Mouse (Mus musculus) E14TG2a.4 (cell line): ENCODE measurements at regions not wholly inside any gene's neighbourhood (a gene's known extent, or its start where the extent isn't known, plus 50 kb on each side); places are given as distances from the start of the nearest gene placed in this dataset.
"Not testable (repeated sequence)": the region's sequence is repeated elsewhere in the genome, so short reads cannot be mapped to it uniquely, and the experiment has no call there.

ENCODE experiments used
- H3K27me3 ChIP-seq: 2 replicates; pipeline ENCODE4 v1.6.1; 2014; ENCODE audit warnings: low read length, control low read depth; ENCODE audit not compliant: insufficient read depth
- H3K36me3 ChIP-seq: 2 replicates; pipeline ENCODE4 v1.6.1; 2014; ENCODE audit warnings: low read length, control low read depth; ENCODE audit not compliant: insufficient read depth
- H3K4me1 ChIP-seq: replicated peaks from 2 replicates; pipeline ENCODE4 v1.6.1; 2014; ENCODE audit warnings: low read depth, low read length, control low read depth
- H3K4me3 ChIP-seq: replicated peaks from 2 replicates; pipeline ENCODE4 v1.5.1; 2014; ENCODE audit warnings: mild to moderate bottlenecking, low read length
- H3K9me3 ChIP-seq: 2 replicates; pipeline ENCODE4 v1.6.1; 2014; ENCODE audit warnings: low read length, control low read depth
- CTCF ChIP-seq: conservative IDR thresholded peaks from 2 replicates; pipeline ENCODE4 v1.5.1; 2014; ENCODE audit warnings: low read length
- NANOG ChIP-seq: IDR thresholded peaks from 2 replicates; pipeline ENCODE4 v1.6.1; 2014; ENCODE audit warnings: borderline replicate concordance, low read length, mixed read lengths
- POU5F1 ChIP-seq: IDR thresholded peaks from 2 replicates; pipeline ENCODE4 v1.6.1; 2014; ENCODE audit warnings: low read length, borderline replicate concordance

DNA sequence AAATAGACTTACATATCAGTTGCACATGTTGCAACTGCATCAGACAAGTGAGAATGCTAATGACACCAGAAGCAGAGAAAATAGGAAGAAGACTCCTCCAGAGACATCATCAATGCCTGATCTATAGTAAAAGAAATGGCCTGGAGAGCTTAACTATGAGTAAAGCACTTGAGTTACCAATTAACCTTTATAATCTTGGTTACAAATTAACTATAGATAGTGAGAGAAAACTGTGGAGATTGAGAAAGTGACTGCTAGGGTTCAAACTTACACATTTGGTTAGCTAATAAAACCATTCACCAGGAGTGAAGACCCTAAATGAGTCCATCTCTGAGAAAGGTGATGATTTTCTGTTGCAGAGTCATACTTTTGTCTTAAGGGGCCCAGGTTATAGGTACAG, 307.4 kb downstream of the Phex start:
- Histone ChIP-seq H3K4me1 (no peaks in the 10 kb centered on the region), H3K36me3 (no peaks in the 10 kb centered on the region), H3K4me3 (no peak overlapping the region), H3K9me3 (no peaks in the 10 kb centered on the region), H3K27me3 (no peaks in the 10 kb centered on the region)
- no peak for TF ChIP-seq POU5F1
- no peak for TF ChIP-seq NANOG
- no peak for TF ChIP-seq CTCF

- no peaks in the 10 kb centered on the region for H3K9me3 ChIP-seq
- TF ChIP-seq CTCF, result no peak
- no peaks in the 10 kb centered on the region for H3K27me3 ChIP-seq
- no peak overlapping the region for H3K4me3 ChIP-seq
- no peaks in the 10 kb centered on the region for H3K36me3 ChIP-seq
- no peaks in the 10 kb centered on the region for H3K4me1 ChIP-seq
Measured at GRCm38 (mm10) chrX:157080025-157080424, 335.1 kb downstream of the Phex start.

DNA sequence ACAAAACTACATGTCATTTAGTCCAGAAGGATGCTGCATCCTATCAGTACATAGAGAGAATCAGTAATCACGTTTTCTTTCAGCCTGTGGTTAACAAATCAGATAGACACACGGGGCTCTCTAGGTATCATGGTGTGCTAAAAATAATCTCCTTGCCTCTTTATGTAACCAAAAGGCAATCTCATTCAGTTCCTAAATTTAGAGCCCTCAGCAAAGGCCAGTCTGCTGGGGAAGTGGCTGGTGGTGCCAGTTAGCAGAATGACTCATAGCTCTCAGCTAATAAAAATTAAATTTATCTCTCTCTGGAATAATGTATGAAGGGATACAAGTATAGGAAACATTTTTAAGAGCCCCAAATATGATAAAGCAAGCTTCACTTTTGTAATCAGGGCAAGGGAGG, 335.5 kb downstream of the Phex start:
- no peaks in the 10 kb centered on the region for H3K27me3 ChIP-seq
- H3K9me3 ChIP-seq, result no peaks in the 10 kb centered on the region
- TF ChIP-seq CTCF (no peak), NANOG (no peak), POU5F1 (no peak)
- H3K4me1 ChIP-seq, result no peaks in the 10 kb centered on the region
- no peak overlapping the region for H3K4me3 ChIP-seq
- H3K36me3 ChIP-seq, result no peaks in the 10 kb centered on the region

DNA sequence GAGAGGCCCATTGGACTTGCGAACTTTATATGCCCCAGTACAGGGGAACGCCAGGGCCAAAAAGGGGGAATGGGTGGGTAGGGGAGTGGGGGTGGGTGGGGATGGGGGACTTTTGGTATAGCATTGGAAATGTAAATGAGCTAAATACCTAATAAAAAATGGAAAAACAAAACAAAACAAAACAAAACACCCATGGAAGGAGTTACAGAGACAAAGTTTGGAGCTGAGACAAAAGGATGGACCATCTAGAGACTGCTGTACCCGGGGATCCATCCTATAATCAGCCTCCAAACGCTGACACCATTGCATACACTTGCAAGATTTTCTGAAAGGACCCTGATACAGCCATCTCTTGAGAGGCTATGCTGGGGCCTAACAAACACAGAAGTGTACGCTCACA, 337.1 kb downstream of the Phex start:
- not testable (repeated sequence) for H3K9me3 ChIP-seq, H3K27me3 ChIP-seq, H3K4me1 ChIP-seq, H3K36me3 ChIP-seq, H3K4me3 ChIP-seq

DNA sequence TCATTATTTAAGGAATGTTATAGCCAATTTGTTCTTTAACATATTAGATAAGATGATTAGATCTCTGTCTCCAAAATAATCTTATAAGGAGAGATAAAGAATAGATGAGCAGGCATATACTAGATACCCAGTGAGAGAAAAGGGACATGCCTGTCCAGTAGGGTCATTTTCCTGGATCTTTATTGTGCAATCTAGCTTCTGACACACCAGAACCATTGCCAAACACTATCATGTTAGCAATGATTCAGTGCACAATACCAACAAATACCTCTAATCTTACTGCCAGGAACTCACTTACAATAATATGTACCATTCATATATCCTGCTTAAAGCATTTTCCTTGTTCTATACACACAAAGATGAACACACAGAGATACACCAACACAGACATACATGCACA, 338.9 kb downstream of the Phex start:
- no peaks in the 10 kb centered on the region for H3K9me3 ChIP-seq
- no peaks in the 10 kb centered on the region for H3K27me3 ChIP-seq
- TF ChIP-seq NANOG, result no peak
- TF ChIP-seq POU5F1, result no peak
- TF ChIP-seq CTCF, result no peak
- H3K36me3 ChIP-seq, result no peaks in the 10 kb centered on the region
- no peak overlapping the region for H3K4me3 ChIP-seq
- no peaks in the 10 kb centered on the region for H3K4me1 ChIP-seq

DNA sequence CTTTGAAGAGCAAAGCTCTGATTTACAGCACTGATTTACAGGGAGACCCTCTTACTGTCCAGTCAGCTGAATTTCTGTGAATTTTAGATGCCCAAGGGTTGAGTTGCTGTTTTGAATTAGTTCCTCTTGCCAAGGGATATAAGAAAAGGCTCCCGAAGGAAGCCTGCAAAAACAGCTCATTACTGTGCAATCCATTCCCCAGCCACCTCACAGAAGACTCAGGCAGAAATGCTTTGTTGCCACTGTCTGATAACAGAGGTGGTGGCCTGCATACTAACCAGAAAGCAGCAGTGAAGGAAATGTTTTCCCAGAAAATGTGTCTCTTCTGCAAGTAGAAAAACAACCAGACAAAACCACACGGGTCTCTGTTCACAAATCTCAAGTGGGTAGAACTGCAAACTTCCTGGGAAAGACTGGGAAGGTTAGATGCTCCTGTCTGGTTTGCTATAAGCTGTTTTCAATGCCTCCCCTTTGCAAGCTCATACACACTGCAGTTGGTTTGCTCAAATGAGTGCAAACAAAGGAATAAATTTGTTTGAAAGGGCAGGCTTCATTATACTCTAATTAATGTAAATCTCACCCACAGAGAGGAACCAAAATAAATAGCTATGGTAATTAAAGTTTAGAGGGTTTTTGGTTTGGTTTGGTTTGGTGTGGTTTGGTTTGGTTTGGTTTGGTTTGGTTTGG, 363.3 kb downstream of the Phex start:
- Histone ChIP-seq H3K4me3 (no peak overlapping the region), H3K36me3 (no peaks in the 10 kb centered on the region), H3K27me3 (no peaks in the 10 kb centered on the region), H3K4me1 (no peaks in the 10 kb centered on the region), H3K9me3 (no peaks in the 10 kb centered on the region)
- TF ChIP-seq NANOG (no peak), CTCF (no peak), POU5F1 (no peak)

- Histone ChIP-seq H3K27me3 (no peaks in the 10 kb centered on the region), H3K36me3 (no peaks in the 10 kb centered on the region), H3K4me1 (no peaks in the 10 kb centered on the region), H3K4me3 (no peak overlapping the region), H3K9me3 (no peaks in the 10 kb centered on the region)
- TF ChIP-seq POU5F1 (no peak), NANOG (no peak), CTCF (no peak)
Measured at GRCm38 (mm10) chrX:157028913-157029312, 386.2 kb downstream of the Phex start.

- no peaks in the 10 kb centered on the region for H3K4me1 ChIP-seq
- TF ChIP-seq CTCF, result no peak
- no peak for TF ChIP-seq NANOG
- TF ChIP-seq POU5F1, result no peak
- H3K36me3 ChIP-seq, result no peaks in the 10 kb centered on the region
- no peak overlapping the region for H3K4me3 ChIP-seq
- no peaks in the 10 kb centered on the region for H3K27me3 ChIP-seq
- no peaks in the 10 kb centered on the region for H3K9me3 ChIP-seq
Measured at GRCm38 (mm10) chrX:157024343-157024742, 390.8 kb downstream of the Phex start.

GRCm38 (mm10) chrX:157021851-157022250, 393.3 kb downstream of the Phex start:
- Histone ChIP-seq H3K36me3 (no peaks in the 10 kb centered on the region), H3K4me1 (no peaks in the 10 kb centered on the region), H3K27me3 (no peaks in the 10 kb centered on the region), H3K4me3 (no peak overlapping the region), H3K9me3 (no peaks in the 10 kb centered on the region)
- TF ChIP-seq CTCF, result no peak
- no peak for TF ChIP-seq NANOG
- TF ChIP-seq POU5F1, result no peak
